Mouse (Mus musculus): ENCODE data around the gene Eif1.

- no peak for TF ChIP-seq CTCF (IDR thresholded peaks at IDR 0.05; ENCODE audit: low read depth, low read length)
- TF ChIP-seq POLR2A (IDR thresholded peaks at IDR 0.05; ENCODE audit: insufficient read depth, low read length), result no peak
Observed at GRCm38 (mm10) chr11:100315439-100315838, 4.2 kb upstream of the Eif1 start.
